ENCODE assay signal across 18 mouse cellular contexts in genomic region chr14:14544236-14544635, GRCm38 (mm10).
A peak's percentile ranks its signal among the peaks of the same experiment; 100 is the strongest.
DNase-seq lines count a peak whose midpoint lies in the region; ATAC-seq and TF ChIP-seq lines count a peak whose summit lies in the region.
"Had no signal": no experiment of that assay in that cellular context is flagged by ENCODE, and none has a peak within 500 bp of the region (broad histone marks: within the 10 kb centered on the region; RNA-seq: fewer than 3 reads in every experiment).

No protein-coding gene starts in this region.

- H3K4me3 ChIP-seq in liver, postnatal 0 days (ENCODE audit: low read depth, low read length) = no peak overlapping the region
- H3K4me3 ChIP-seq in liver, embryonic 12.5 days = no peak overlapping the region
- no peak overlapping the region for H3K4me3 ChIP-seq in intestine, postnatal 0 days (ENCODE audit: low read depth, low read length)
- H3K4me3 ChIP-seq in kidney, embryonic 15.5 days (replicated peaks) = no peak overlapping the region
- H3K4me3 ChIP-seq in small intestine, adult 2 months (ENCODE audit: low read depth, low read length) = no peak overlapping the region
- H3K4me3 ChIP-seq in forebrain, embryonic 16.5 days (replicated peaks; ENCODE audit: low read length) = no peak overlapping the region
- no peak overlapping the region for H3K4me3 ChIP-seq in midbrain, embryonic 16.5 days (ENCODE audit: low read depth, low read length)
- H3K4me3 ChIP-seq: embryonic facial prominence, embryonic 13.5 days; forebrain, embryonic 15.5 days; gastrocnemius, adult 2 months; hindbrain, embryonic 15.5 days; midbrain, embryonic 15.5 days had no signal

- no peaks in the 10 kb centered on the region for H3K27me3 ChIP-seq in liver, postnatal 0 days (ENCODE audit: insufficient read depth, low read length)
- H3K27me3 ChIP-seq in liver, embryonic 12.5 days (replicated peaks) = no peaks in the 10 kb centered on the region
- no peaks in the 10 kb centered on the region for H3K27me3 ChIP-seq in intestine, postnatal 0 days (replicated peaks; ENCODE audit: control insufficient read depth, insufficient read depth, low read length)
- peaks cover 4% of the 10 kb centered on the region; the same call in 1 of the 2 replicates for H3K27me3 ChIP-seq in kidney, embryonic 15.5 days
- no peaks in the 10 kb centered on the region for H3K27me3 ChIP-seq in small intestine, adult 2 months (ENCODE audit: control insufficient read depth, insufficient read depth, low read length)
- no peaks in the 10 kb centered on the region for H3K27me3 ChIP-seq in forebrain, embryonic 16.5 days (replicated peaks; ENCODE audit: control insufficient read depth, insufficient read depth, low read length)
- no peaks in the 10 kb centered on the region for H3K27me3 ChIP-seq in midbrain, embryonic 16.5 days (ENCODE audit: control insufficient read depth, insufficient read depth, low read depth, low read length)
- H3K27me3 ChIP-seq: embryonic facial prominence, embryonic 13.5 days; forebrain, embryonic 15.5 days; hindbrain, embryonic 15.5 days; midbrain, embryonic 15.5 days had no signal

- H3K9me3 ChIP-seq in liver, postnatal 0 days (ENCODE audit: low read length) = no peaks in the 10 kb centered on the region
- H3K9me3 ChIP-seq in liver, embryonic 12.5 days (replicated peaks) = no peaks in the 10 kb centered on the region
- H3K9me3 ChIP-seq in intestine, postnatal 0 days (ENCODE audit: control insufficient read depth) = no peaks in the 10 kb centered on the region
- peaks cover 3% of the 10 kb centered on the region for H3K9me3 ChIP-seq in kidney, embryonic 15.5 days (replicated peaks)
- no peaks in the 10 kb centered on the region for H3K9me3 ChIP-seq in forebrain, embryonic 16.5 days (ENCODE audit: control insufficient read depth, low read length)
- H3K9me3 ChIP-seq in midbrain, embryonic 16.5 days (replicated peaks; ENCODE audit: control insufficient read depth, low read length, poor library complexity, severe bottlenecking) = no peaks in the 10 kb centered on the region
- H3K9me3 ChIP-seq: embryonic facial prominence, embryonic 13.5 days; forebrain, embryonic 15.5 days; hindbrain, embryonic 15.5 days; midbrain, embryonic 15.5 days had no signal

- no peak overlapping the region for H3K9ac ChIP-seq in liver, postnatal 0 days (replicated peaks)
- H3K9ac ChIP-seq in liver, embryonic 12.5 days = no peak overlapping the region
- H3K9ac ChIP-seq in intestine, postnatal 0 days (ENCODE audit: low read depth, low read length) = no peak overlapping the region
- no peak overlapping the region for H3K9ac ChIP-seq in kidney, embryonic 15.5 days
- H3K9ac ChIP-seq in forebrain, embryonic 16.5 days (replicated peaks; ENCODE audit: low read depth, low read length) = no peak overlapping the region
- H3K9ac ChIP-seq in midbrain, embryonic 16.5 days (ENCODE audit: low read depth, low read length) = no peak overlapping the region
- H3K9ac ChIP-seq: embryonic facial prominence, embryonic 13.5 days; forebrain, embryonic 15.5 days; hindbrain, embryonic 15.5 days; lung, embryonic 14.5 days; midbrain, embryonic 15.5 days had no signal

- WGBS in liver, postnatal 0 days (ENCODE audit: insufficient replicate concordance) = 56% methylated on average over 7 of the region's 7 CpGs
- WGBS in liver, embryonic 12.5 days (ENCODE audit: insufficient replicate concordance) = 58% methylated on average over 7 of the region's 7 CpGs
- 30% methylated on average over 7 of the region's 7 CpGs for WGBS in intestine, postnatal 0 days
- 58% methylated on average over 7 of the region's 7 CpGs for WGBS in kidney, embryonic 15.5 days
- WGBS in small intestine, adult 2 months = 15% methylated on average over 7 of the region's 7 CpGs
- WGBS in forebrain, embryonic 16.5 days = 67% methylated on average over 7 of the region's 7 CpGs
- WGBS in midbrain, embryonic 16.5 days = 79% methylated on average over 7 of the region's 7 CpGs

- TF ChIP-seq POLR2A in small intestine, adult 2 months (IDR thresholded peaks at IDR 0.05; ENCODE audit: low read depth, low read length) = no peak

- no peak for TF ChIP-seq CTCF in liver, postnatal 0 days (IDR thresholded peaks at IDR 0.05; ENCODE audit: low read depth)
- TF ChIP-seq CTCF in intestine, postnatal 0 days (IDR thresholded peaks at IDR 0.05; ENCODE audit: low read depth) = no peak
- TF ChIP-seq CTCF in small intestine, adult 2 months (IDR thresholded peaks at IDR 0.05; ENCODE audit: extremely low read depth, insufficient read length, insufficient replicate concordance, low read depth, low read length) = no peak

- no peak for DNase-seq in liver, postnatal 0 days
- DNase-seq: cerebellum, postnatal 10 days; gastrocnemius, adult 2 months; lung, embryonic 14.5 days; lung, postnatal 36 days; right cerebral cortex, postnatal 14 days had no signal

- TF ChIP-seq EP300 in liver, postnatal 0 days (IDR thresholded peaks at IDR 0.05; ENCODE audit: low read depth) = no peak

- H3K4me1 ChIP-seq in liver, postnatal 0 days (ENCODE audit: insufficient read depth) = no peaks in the 10 kb centered on the region
- no peaks in the 10 kb centered on the region for H3K4me1 ChIP-seq in liver, embryonic 12.5 days
- no peaks in the 10 kb centered on the region for H3K4me1 ChIP-seq in intestine, postnatal 0 days (replicated peaks; ENCODE audit: control insufficient read depth, insufficient read depth, low read length)
- no peaks in the 10 kb centered on the region for H3K4me1 ChIP-seq in kidney, embryonic 15.5 days
- peaks cover 5% of the 10 kb centered on the region; the same call in 1 of the 2 replicates for H3K4me1 ChIP-seq in small intestine, adult 2 months (ENCODE audit: control insufficient read depth, insufficient read depth, insufficient read length, low read length)
- no peaks in the 10 kb centered on the region for H3K4me1 ChIP-seq in forebrain, embryonic 16.5 days (replicated peaks; ENCODE audit: control insufficient read depth, insufficient read depth, low read length)
- H3K4me1 ChIP-seq in midbrain, embryonic 16.5 days (ENCODE audit: control insufficient read depth, insufficient read depth, low read length) = no peaks in the 10 kb centered on the region
- H3K4me1 ChIP-seq: embryonic facial prominence, embryonic 13.5 days; forebrain, embryonic 15.5 days; hindbrain, embryonic 15.5 days; midbrain, embryonic 15.5 days had no signal

- no peak for ATAC-seq in liver, postnatal 0 days
- no peak for ATAC-seq in liver, embryonic 12.5 days
- peak; percentile 85 for ATAC-seq in intestine, postnatal 0 days
- peak; percentile 73; the same call in 1 of the 2 replicates for ATAC-seq in kidney, embryonic 15.5 days (replicated peaks; ENCODE audit: low FRiP score)
- no peak for ATAC-seq in erythroblast, adult 5-6 weeks (replicated peaks; ENCODE audit: low FRiP score, poor library complexity, severe bottlenecking)
- no peak for ATAC-seq in forebrain, embryonic 16.5 days
- no peak for ATAC-seq in midbrain, embryonic 16.5 days
- ATAC-seq: forebrain, embryonic 15.5 days; midbrain, embryonic 15.5 days had no signal

- no peaks in the 10 kb centered on the region for H3K36me3 ChIP-seq in liver, postnatal 0 days (replicated peaks; ENCODE audit: insufficient read depth, low read length)
- H3K36me3 ChIP-seq in liver, embryonic 12.5 days = no peaks in the 10 kb centered on the region
- no peaks in the 10 kb centered on the region for H3K36me3 ChIP-seq in intestine, postnatal 0 days (ENCODE audit: control insufficient read depth, insufficient read depth)
- H3K36me3 ChIP-seq in kidney, embryonic 15.5 days = no peaks in the 10 kb centered on the region
- no peaks in the 10 kb centered on the region for H3K36me3 ChIP-seq in small intestine, adult 2 months (ENCODE audit: control insufficient read depth, insufficient read depth, low read length)
- no peaks in the 10 kb centered on the region for H3K36me3 ChIP-seq in forebrain, embryonic 16.5 days (ENCODE audit: control insufficient read depth, insufficient read depth)
- H3K36me3 ChIP-seq in midbrain, embryonic 16.5 days (ENCODE audit: control insufficient read depth, insufficient read depth, low read length) = no peaks in the 10 kb centered on the region
- H3K36me3 ChIP-seq: embryonic facial prominence, embryonic 13.5 days; forebrain, embryonic 15.5 days; hindbrain, embryonic 15.5 days; midbrain, embryonic 15.5 days had no signal

- H3K27ac ChIP-seq in liver, postnatal 0 days (ENCODE audit: low read depth) = no peak overlapping the region
- no peak overlapping the region for H3K27ac ChIP-seq in liver, embryonic 12.5 days
- H3K27ac ChIP-seq in intestine, postnatal 0 days (ENCODE audit: low read depth, low read length) = no peak overlapping the region
- no peak overlapping the region for H3K27ac ChIP-seq in kidney, embryonic 15.5 days
- H3K27ac ChIP-seq in small intestine, adult 2 months (ENCODE audit: insufficient read depth, low read depth, low read length) = peak overlapping the region; percentile 93
- H3K27ac ChIP-seq in forebrain, embryonic 16.5 days (ENCODE audit: low read length) = no peak overlapping the region
- no peak overlapping the region for H3K27ac ChIP-seq in midbrain, embryonic 16.5 days (ENCODE audit: low read length)
- H3K27ac ChIP-seq: embryonic facial prominence, embryonic 13.5 days; forebrain, embryonic 15.5 days; gastrocnemius, adult 2 months; hindbrain, embryonic 15.5 days; midbrain, embryonic 15.5 days had no signal

- H3K4me2 ChIP-seq in liver, postnatal 0 days (ENCODE audit: low read depth, low read length) = peak overlapping the region; percentile 10; the same call in 1 of the 2 replicates
- no peak overlapping the region for H3K4me2 ChIP-seq in liver, embryonic 12.5 days
- H3K4me2 ChIP-seq in intestine, postnatal 0 days (replicated peaks; ENCODE audit: low read depth) = peak overlapping the region; percentile 35; the same call in 1 of the 2 replicates
- no peak overlapping the region for H3K4me2 ChIP-seq in kidney, embryonic 15.5 days
- no peak overlapping the region for H3K4me2 ChIP-seq in forebrain, embryonic 16.5 days (ENCODE audit: low read length)
- H3K4me2 ChIP-seq in midbrain, embryonic 16.5 days (ENCODE audit: low read length) = no peak overlapping the region
- H3K4me2 ChIP-seq: embryonic facial prominence, embryonic 13.5 days; forebrain, embryonic 15.5 days; heart, embryonic 11.5 days; hindbrain, embryonic 15.5 days; lung, embryonic 14.5 days; midbrain, embryonic 15.5 days had no signal

Comparison
In these comparisons a context has a peak if more than half of its experiments do, and no peak if none do; other contexts are left out.
1. H3K4me2 ChIP-seq: peak in liver, postnatal 0 days (single experiment) and intestine, postnatal 0 days (single experiment); none in liver, embryonic 12.5 days (single experiment), kidney, embryonic 15.5 days (single experiment), forebrain, embryonic 16.5 days (single experiment) and midbrain, embryonic 16.5 days (single experiment).
2. ATAC-seq: peak in intestine, postnatal 0 days (single experiment) and kidney, embryonic 15.5 days (single experiment); none in liver, postnatal 0 days (single experiment), liver, embryonic 12.5 days (single experiment), erythroblast, adult 5-6 weeks (single experiment), forebrain, embryonic 16.5 days (single experiment) and midbrain, embryonic 16.5 days (single experiment).